Mouse (Mus musculus) lung, postnatal 4 days (tissue): Measurements from ENCODE around the gene C8b.

Experiments
- DNase-seq, 2 experiments: peaks; one replicate each; pipeline ENCODE4 v3.0.0; 2021

Gene C8b

GRCm38 (mm10) chr4:104766065-104766464 lies at the start of gene C8b:
TSS of gene C8b (plus strand) at chr4:104766317.
- DNase-seq = no peak

DNA sequence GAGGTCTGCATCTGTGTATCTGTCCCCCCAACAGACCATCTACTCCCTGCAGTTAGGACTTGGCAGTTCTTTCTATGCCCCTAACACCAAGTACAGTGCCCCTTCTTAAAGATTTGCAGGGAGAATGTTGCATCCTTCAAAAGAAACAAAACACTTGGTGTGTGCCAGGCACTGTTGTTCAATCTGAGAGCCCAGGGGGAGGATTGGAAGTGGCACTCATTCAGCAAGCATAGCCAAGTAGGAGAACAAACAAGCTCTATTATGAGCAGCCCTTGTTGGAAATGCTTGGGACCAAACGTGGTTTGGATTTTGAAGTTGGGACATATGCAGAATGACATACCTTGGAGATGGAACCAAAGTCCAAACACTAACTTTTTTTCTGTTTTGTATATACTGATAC lies 49.6 kb upstream of the C8b start:
- no peak for DNase-seq

GRCm38 (mm10) chr4:104718973-104719795 lies 46.9 kb upstream of the C8b start:
- peak; percentile 17 to 35 for DNase-seq

GRCm38 (mm10) chr4:104723527-104724045 lies 42.5 kb upstream of the C8b start:
- DNase-seq = no peak

DNA sequence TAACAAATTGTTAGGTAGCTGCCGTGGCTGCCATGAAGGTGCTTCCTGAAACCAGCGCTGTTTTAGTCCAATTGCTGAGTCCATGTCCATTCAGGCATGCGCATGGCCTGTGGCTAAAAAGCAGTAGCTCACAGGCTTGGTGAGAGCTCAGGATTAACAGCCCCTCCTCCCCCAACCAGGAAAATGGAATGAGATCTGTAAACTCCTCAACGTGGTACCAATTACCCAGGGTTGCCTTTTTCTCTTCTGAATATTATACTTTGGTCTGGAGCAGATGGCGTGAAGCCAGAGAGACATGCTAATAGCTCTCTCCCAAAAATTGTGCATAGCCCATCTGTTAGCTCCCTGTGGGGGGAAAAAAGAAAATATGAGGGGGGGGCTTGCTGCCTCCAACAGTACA lies 41.9 kb upstream of the C8b start:
- DNase-seq = no peak

DNA sequence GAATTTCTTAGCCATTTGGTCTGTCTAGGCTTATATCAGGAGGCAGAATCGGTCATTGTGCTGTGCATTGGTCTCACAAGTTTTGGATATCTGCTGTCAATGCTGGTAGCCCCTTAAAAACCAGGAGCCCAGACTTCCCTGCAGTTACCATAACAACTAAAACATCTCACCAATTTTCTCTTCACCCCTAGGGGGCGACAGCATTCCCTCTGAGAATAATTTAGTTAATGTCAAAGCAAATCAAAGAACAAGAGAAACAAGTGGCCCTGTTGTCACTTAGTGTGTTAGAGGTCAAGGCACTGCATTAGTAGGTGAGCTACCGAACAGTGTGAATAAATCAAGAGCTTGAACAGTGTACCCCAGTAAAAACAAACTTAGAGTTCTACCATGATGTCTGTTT lies 40.4 kb upstream of the C8b start:
- no peak for DNase-seq

DNA sequence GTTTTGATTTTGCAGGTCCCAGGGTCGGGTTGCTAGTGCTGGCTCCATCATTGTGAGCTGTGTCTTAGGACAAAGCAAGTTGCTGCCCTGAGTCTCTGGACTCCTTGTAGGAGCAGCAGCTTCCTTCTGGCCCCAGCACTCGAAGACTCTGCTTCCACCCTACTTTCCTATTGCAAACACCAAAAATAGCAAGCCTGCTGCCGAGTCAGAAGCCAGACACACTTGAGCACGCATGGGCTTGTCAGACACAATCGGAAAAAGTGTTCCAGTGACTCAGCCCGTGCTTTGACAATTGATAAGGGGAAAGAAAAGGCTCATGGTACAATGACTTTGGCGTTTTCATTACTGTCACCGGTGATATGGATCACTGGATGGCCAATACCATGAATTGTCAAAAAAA lies 36.9 kb upstream of the C8b start:
- DNase-seq = no peak

GRCm38 (mm10) chr4:104746500-104746899 lies 19.6 kb upstream of the C8b start:
- DNase-seq = peak; percentile 34 to 65

- DNase-seq = no peak
Measured at GRCm38 (mm10) chr4:104754090-104754489, 12.0 kb upstream of the C8b start.

DNA sequence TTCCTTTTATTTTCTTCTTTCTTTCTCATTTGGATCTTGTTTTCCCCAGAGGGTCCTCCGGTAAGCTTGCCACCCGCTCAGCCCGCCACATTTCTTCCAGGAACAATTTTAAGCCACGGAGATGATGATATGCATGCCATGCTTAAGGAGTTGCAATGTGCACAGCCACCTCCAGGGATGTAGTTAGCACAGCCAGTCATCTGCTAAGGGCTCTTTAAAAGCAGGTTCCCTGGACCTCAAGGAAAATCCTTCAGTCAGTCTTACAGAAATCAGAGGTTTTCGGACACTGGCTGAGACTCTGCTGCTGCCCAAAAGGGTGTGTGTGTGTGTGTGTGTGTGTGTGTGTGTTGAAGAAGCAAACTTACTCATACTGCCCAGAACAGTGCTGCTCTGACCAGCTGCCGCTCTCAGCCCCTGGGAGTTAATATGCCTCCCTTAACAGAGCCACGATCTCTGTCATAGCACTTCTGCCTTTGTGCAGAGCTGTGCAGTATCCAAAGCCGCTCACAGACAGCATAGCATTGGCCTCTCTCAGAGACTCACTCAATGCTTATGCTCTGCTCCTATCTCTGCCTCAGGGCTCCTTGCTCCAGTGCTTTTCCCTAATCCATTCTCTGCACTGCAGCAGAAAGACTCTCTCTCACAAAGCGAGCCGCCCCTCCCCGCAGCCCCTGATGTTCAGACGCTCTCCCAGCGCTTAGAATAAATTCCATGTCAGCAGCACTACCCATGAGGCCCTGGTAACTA lies 5.1 kb upstream of the C8b start:
- DNase-seq = no peak

- DNase-seq = no peak
Measured at GRCm38 (mm10) chr4:104768190-104768589, 2.1 kb downstream of the C8b start.

DNA sequence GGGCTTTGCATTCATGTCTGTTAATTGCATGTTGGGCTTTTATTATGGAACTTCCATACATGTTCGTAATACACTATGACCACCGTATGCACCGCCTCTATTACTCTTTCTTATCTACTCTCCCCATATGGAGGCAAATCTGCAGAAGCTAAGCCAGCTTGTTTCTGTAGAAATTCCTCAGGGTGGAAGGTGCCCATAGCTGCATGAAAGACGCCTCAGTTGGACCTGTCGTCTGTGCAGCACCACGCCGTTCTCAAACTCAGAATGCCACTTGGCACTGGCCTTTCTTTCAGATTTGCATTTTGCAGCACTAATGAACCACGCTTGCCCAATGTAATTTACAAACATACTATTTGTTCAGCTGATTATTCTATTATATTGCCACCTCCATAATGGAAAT lies 3.5 kb downstream of the C8b start:
- no peak for DNase-seq

DNA sequence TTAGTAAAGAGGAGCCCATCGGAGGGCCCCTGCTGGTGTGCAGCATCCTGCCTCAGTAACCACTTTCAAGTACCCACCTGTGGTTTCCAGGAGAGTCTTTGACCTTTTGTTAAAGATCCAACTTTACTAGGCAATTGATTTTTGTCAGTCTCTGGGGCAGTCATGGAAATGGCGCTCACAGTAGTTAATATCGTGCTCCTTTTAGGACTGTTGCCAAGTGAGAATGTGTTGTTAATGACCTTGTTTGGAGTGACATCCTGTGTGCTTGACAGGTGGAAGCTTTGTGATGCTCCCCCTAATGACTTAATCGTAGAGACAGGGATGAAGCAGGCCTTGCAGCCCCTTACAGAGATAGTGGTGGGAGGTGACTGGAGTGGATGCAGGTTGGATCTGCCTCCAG lies 4.2 kb downstream of the C8b start:
- DNase-seq = no peak

GRCm38 (mm10) chr4:104775601-104776000 lies 9.5 kb downstream of the C8b start:
- no peak for DNase-seq

GRCm38 (mm10) chr4:104779460-104779859 lies 13.3 kb downstream of the C8b start:
- no peak for DNase-seq

GRCm38 (mm10) chr4:104781441-104781840 lies 15.3 kb downstream of the C8b start:
- DNase-seq = no peak

- no peak for DNase-seq
Measured at GRCm38 (mm10) chr4:104782346-104782745, 16.2 kb downstream of the C8b start.

- no peak for DNase-seq
Measured at GRCm38 (mm10) chr4:104792111-104792510, 26.0 kb downstream of the C8b start.

DNA sequence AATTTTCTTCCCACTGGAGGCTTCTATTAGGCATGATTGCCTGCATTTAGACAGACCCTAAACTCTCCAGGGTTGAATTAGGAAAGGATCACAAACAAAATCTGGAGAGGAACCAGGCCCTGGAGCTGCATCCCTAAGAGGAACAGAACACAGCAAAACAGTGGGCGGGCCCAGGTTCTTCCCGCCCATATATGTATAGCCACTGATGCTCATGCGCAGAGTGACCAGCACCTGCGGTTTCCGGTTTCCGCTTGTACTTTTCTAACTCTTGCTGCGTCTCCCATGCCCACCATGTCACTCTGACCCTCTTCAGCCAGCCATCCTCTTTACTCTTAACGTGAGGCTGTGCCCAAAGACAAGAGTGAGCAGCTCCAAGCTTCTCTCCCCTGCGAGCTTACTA lies 32.8 kb downstream of the C8b start:
- no peak for DNase-seq

GRCm38 (mm10) chr4:104801625-104802024 lies 35.5 kb downstream of the C8b start:
- DNase-seq = no peak

- no peak for DNase-seq
Measured at GRCm38 (mm10) chr4:104804100-104804499, 38.0 kb downstream of the C8b start.

- no peak for DNase-seq
Measured at GRCm38 (mm10) chr4:104805414-104806257, 39.5 kb downstream of the C8b start.

- DNase-seq = no peak
Measured at GRCm38 (mm10) chr4:104810710-104811286, 44.7 kb downstream of the C8b start.
